Mouse (Mus musculus) kidney, adult 2 months (tissue): ENCODE measurements at regions not wholly inside any gene's neighbourhood (a gene's known extent, or its start where the extent isn't known, plus 50 kb on each side); places are given as distances from the start of the nearest gene placed in this dataset.

ENCODE experiments used
- DNase-seq: peaks from one replicate; pipeline ENCODE4 v3.0.0; 2021
- H3K27ac ChIP-seq: fragments of 200-500 bp; 2 replicates; pipeline ENCODE4 v1.5.1; 2012; ENCODE audit warnings: low read depth, low read length, control low read depth, inconsistent platforms; ENCODE audit not compliant: insufficient read depth
- H3K27me3 ChIP-seq: fragments of 200-500 bp; replicated peaks from 2 replicates; pipeline ENCODE4 v1.6.1; 2012; ENCODE audit warnings: mild to moderate bottlenecking, moderate library complexity, low read length, inconsistent platforms; ENCODE audit not compliant: control insufficient read depth, insufficient read depth
- H3K36me3 ChIP-seq: fragments of 200-500 bp; 2 replicates; pipeline ENCODE4 v1.6.1; 2012; ENCODE audit warnings: mild to moderate bottlenecking, moderate library complexity, low read length, inconsistent platforms; ENCODE audit not compliant: control insufficient read depth, insufficient read depth
- H3K4me1 ChIP-seq: fragments of 200-500 bp; 2 replicates; pipeline ENCODE4 v1.6.1; 2011; ENCODE audit warnings: low read length; ENCODE audit not compliant: control insufficient read depth, insufficient read depth
- H3K4me3 ChIP-seq: fragments of 200-500 bp; 2 replicates; pipeline ENCODE4 v1.5.1; 2011; ENCODE audit warnings: mild to moderate bottlenecking, low read depth, low read length, control low read depth; ENCODE audit not compliant: insufficient read depth
- CTCF ChIP-seq: fragments of 200-500 bp; conservative IDR thresholded peaks from 2 replicates; pipeline ENCODE4 v1.5.1; 2011; ENCODE audit warnings: low read depth, mild to moderate bottlenecking, control low read depth, low read length, moderate library complexity, mixed read lengths; ENCODE audit not compliant: insufficient read depth, insufficient read length
- POLR2A ChIP-seq: fragments of 200-500 bp; IDR thresholded peaks from one replicate; pipeline ENCODE4 v1.6.1; 2011; ENCODE audit warnings: low read depth, low read length, control low read depth
- WGBS: fragments of 180-500 bp; shearing (Covaris S2); methylation state at CpG from one replicate; pipeline ENCODE4 v1.1.7; 2018; 5-methylcytosine and 5-hydroxymethylcytosine counted together

DNA sequence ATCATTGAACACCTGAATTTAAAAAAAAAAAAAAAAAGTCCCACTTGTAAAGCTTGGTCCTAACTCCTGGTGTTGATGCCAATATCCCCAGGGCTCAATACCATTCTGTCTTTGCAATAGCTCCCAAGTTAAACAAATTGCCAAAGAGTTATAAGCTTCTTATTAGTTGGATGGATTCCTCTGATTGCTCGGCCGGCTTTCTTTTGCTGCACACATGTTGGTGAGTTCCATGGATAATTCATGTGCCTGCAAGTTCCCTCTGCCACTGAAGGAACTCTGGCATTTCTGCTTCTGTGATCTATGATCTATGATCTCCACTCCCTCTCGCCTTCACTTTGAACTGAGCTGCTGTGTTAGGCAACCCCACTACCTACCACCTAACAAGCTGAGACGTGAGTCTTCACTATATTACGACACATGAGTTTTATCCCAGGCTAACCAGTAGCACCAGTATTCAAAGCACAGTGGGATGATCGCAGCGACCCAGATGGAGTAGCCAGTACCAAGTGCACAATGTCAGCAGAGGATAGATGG is 393.6 kb upstream of the 4930412O13Rik start:
- H3K4me3 ChIP-seq: no peak overlapping the region
- WGBS: 76% methylated on average over 7 of the region's 7 CpGs
- no peaks in the 10 kb centered on the region for H3K27me3 ChIP-seq
- DNase-seq: no peak
- TF ChIP-seq POLR2A: no peak
- TF ChIP-seq CTCF: no peak
- no peak overlapping the region for H3K27ac ChIP-seq
- no peaks in the 10 kb centered on the region for H3K36me3 ChIP-seq
- no peaks in the 10 kb centered on the region for H3K4me1 ChIP-seq

GRCm38 (mm10) chr2:9493606-9494145 is 387.4 kb upstream of the 4930412O13Rik start:
- TF ChIP-seq CTCF (no peak), POLR2A (no peak)
- Histone ChIP-seq H3K27ac (no peak overlapping the region), H3K36me3 (no peaks in the 10 kb centered on the region), H3K27me3 (no peaks in the 10 kb centered on the region), H3K4me3 (no peak overlapping the region), H3K4me1 (no peaks in the 10 kb centered on the region)
- WGBS: 38% methylated on average over 6 of the region's 6 CpGs
- no peak for DNase-seq

GRCm38 (mm10) chr2:9520045-9520444 is 361.0 kb upstream of the 4930412O13Rik start:
- 84% methylated on average over 1 of the region's 1 CpGs for WGBS

DNA sequence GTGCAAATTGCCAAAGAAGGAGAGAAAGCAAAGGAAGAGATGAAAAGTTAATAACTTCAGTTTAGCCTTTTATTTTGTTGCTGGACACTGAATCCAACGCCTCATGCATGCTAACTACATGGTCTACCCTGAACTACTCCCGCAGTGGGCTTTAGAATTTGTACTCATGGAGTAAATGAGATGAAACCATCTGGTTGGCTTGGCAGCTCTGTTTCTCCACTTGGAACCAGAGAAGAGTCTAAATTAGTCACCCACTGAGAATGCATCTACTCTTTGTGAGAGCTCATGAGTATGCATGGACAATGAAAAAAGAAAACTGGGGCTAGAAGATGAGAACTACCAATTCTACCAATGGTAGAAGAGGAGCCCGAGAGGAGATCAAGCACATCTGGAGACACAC is 355.1 kb upstream of the 4930412O13Rik start:
- Histone ChIP-seq H3K4me1 (no peaks in the 10 kb centered on the region), H3K4me3 (no peak overlapping the region), H3K27ac (no peak overlapping the region), H3K27me3 (no peaks in the 10 kb centered on the region), H3K36me3 (no peaks in the 10 kb centered on the region)
- DNase-seq: no peak
- WGBS: 87% methylated on average over 3 of the region's 3 CpGs
- no peak for TF ChIP-seq CTCF
- TF ChIP-seq POLR2A: no peak

More at GRCm38 (mm10) chr2:9520045-9520444, 361.0 kb upstream of the 4930412O13Rik start:
- H3K27ac ChIP-seq: no peak overlapping the region
- H3K4me3 ChIP-seq: no peak overlapping the region
- H3K4me1 ChIP-seq: no peaks in the 10 kb centered on the region
- no peaks in the 10 kb centered on the region for H3K27me3 ChIP-seq
- TF ChIP-seq POLR2A (no peak), CTCF (no peak)
- DNase-seq: no peak
- no peaks in the 10 kb centered on the region for H3K36me3 ChIP-seq

- Histone ChIP-seq H3K27ac (no peak overlapping the region), H3K4me1 (no peaks in the 10 kb centered on the region), H3K27me3 (no peaks in the 10 kb centered on the region), H3K4me3 (no peak overlapping the region), H3K36me3 (no peaks in the 10 kb centered on the region)
- DNase-seq: no peak
- WGBS: 74% methylated on average over 2 of the region's 2 CpGs
- TF ChIP-seq CTCF (no peak), POLR2A (no peak)
Observed at GRCm38 (mm10) chr2:9535141-9535658, 345.9 kb upstream of the 4930412O13Rik start.

DNA sequence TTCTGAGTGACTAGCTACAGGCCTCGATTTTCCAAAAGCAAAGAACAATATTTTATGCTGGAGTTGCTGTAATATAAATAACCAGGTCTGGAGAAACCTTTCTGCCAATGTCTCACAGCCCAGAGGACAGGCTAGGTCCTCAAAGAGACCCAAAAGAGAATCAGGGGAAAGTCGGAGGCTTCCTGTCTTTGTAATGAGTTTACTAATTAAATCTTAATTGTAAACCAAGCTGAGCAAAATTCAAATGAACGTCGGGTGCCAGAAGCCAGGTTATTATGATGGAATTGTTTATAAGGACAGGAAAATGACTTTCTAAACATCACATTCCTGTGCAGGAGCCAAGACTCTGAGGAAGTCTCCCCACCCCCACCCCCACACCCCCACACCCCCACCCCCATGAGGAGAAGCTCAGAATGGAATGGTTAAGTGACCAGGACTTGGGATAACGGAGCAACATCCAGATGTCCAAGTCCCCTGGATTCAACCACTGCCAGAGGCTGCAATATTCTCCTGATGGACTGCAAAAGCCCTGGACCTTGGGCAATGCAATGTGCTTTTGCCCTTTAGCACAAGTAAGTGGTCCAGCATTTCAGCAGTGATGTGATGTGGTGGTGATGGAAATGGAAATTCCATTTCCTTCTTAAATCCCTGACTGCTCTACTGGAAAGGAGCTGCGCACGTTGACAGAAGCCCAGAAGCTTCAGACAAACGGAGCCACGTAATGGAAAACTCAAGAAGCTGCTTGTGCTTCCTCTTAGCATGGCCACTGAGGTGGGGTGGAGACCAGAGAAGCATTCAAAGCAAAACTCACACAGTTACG is 333.1 kb upstream of the 4930412O13Rik start:
- no peak overlapping the region for H3K4me3 ChIP-seq
- no peaks in the 10 kb centered on the region for H3K27me3 ChIP-seq
- TF ChIP-seq CTCF (no peak), POLR2A (no peak)
- WGBS: 66% methylated on average over 10 of the region's 10 CpGs
- no peak for DNase-seq
- no peaks in the 10 kb centered on the region for H3K36me3 ChIP-seq
- no peaks in the 10 kb centered on the region for H3K4me1 ChIP-seq
- no peak overlapping the region for H3K27ac ChIP-seq

DNA sequence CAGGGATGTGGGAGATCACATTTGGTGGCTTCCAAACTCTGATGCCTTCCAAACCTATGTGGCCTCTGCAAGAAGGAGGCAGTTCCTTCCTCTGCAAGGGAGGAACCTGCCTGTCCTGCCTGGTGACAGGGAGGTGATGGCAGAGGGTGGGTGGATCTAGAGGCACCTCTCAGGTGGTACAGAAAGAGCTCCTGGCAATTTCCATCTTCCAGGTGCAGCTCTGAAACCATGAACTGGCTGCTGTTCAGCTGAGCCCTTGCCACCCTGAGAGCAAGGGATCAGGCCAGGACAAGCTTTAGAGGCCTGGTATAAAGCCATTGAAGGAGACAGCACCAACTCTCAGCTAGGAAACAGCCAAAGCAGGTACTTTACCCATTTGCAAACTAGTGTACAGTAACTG is 327.7 kb upstream of the 4930412O13Rik start:
- Histone ChIP-seq H3K27ac (no peak overlapping the region), H3K36me3 (no peaks in the 10 kb centered on the region), H3K4me1 (no peaks in the 10 kb centered on the region), H3K27me3 (no peaks in the 10 kb centered on the region), H3K4me3 (no peak overlapping the region)
- TF ChIP-seq POLR2A (no peak), CTCF (no peak)
- DNase-seq: no peak
